Mouse (Mus musculus): ENCODE data around the gene Cops7a. TPM values are rescaled to one million over a fixed set of nuclear protein-coding genes. Genes with fewer than 3 reads are reported as not detected.

Cops7a gene
- polyA plus RNA-seq, 1 experiment from 2014 or later: 136 TPM

DNA sequence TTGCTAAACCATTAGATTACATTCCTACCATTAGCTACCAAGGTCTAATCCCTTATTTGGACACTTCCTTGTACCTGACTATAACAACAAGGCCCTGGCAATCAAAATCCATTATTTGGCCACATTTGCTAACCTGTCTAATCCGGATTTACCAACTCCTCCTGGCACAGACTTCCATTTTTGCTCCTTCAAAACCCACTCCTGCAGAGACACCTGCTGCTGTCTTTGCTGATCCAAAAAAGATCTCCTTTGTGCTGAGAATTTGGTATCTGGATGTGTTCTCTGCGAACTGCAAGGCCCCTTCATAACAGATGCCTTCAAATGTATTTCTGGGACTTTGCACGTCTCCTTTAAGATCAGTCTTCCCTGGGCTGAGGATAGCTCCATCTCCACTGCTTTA, 21.8 kb downstream of the Cops7a start:
- H3K27ac ChIP-seq: no peak overlapping the region
- no peaks in the 10 kb centered on the region for H3K9me3 ChIP-seq
- no peaks in the 10 kb centered on the region for H3K27me3 ChIP-seq (ENCODE audit: poor library complexity, severe bottlenecking)
- peaks cover 17% of the 10 kb centered on the region for H3K36me3 ChIP-seq (replicated peaks)
- WGBS: 87% methylated on average over 3 of the region's 3 CpGs
- no peak overlapping the region for H3K4me3 ChIP-seq
- no peaks in the 10 kb centered on the region for H3K4me1 ChIP-seq
- DNase-seq (ENCODE audit: extremely low spot score, low spot score): no peak

DNA sequence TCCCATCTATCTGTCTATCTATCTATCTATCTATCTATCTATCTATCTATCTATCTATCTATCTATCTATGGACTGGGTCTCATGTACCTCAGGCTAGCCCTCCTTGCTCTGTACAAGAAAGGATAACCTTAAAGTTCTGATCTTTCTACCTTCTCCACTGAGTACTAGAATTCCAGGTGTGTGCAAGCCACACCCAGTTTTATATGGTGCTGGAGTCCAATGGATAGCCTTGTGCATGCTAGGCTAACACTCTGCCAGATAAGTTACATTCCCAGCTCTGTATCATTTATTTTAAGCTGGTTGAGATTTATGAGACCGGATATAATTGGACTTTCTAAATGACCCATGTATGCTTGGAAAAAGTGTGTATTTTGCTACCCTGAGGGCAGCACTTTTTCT, 23.7 kb downstream of the Cops7a start:
- WGBS: 96% methylated on average over 1 of the region's 1 CpGs
- no peak for DNase-seq (ENCODE audit: extremely low spot score, low spot score)
- H3K27me3 ChIP-seq (ENCODE audit: poor library complexity, severe bottlenecking): no peaks in the 10 kb centered on the region
- H3K4me3 ChIP-seq: no peak overlapping the region
- no peaks in the 10 kb centered on the region for H3K9me3 ChIP-seq
- H3K36me3 ChIP-seq (replicated peaks): peaks cover 35% of the 10 kb centered on the region
- no peaks in the 10 kb centered on the region for H3K4me1 ChIP-seq
- H3K27ac ChIP-seq: no peak overlapping the region

DNA sequence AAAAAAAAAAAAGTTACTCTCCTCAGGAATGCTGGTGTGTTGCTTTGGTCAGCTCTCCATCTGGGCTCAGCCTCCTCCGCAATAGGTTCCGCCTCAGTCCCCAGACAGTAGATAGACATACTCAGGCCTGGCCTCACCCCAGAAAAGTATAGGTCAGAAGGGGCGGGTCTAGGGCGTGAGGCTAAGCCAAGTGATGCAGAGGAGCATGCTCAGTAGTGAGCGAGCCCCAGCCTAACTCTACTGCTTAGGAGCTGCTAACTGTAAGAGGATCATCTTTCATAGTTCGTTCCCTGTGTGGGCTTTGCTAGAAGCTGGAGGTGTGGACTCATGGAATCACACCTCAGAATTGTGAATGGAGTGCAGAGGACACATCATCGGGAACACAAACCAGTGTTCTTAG, 26.8 kb downstream of the Cops7a start:
- WGBS: 93% methylated on average over 7 of the region's 7 CpGs
- Histone ChIP-seq H3K4me3 (no peak overlapping the region), H3K4me1 (peaks cover 7% of the 10 kb centered on the region; the same call in 1 of the 2 replicates), H3K9me3 (no peaks in the 10 kb centered on the region), H3K27me3 (ENCODE audit: poor library complexity, severe bottlenecking) (no peaks in the 10 kb centered on the region), H3K36me3 (replicated peaks) (peaks cover 66% of the 10 kb centered on the region), H3K27ac (no peak overlapping the region)
- no peak for DNase-seq (ENCODE audit: extremely low spot score, low spot score)

- DNase-seq (ENCODE audit: extremely low spot score, low spot score): no peak
- 90% methylated on average over 2 of the region's 2 CpGs for WGBS
- H3K36me3 ChIP-seq (replicated peaks): peaks cover 77% of the 10 kb centered on the region
These were observed 27.8 kb downstream of the Cops7a start for GRCm38 (mm10) chr6:124937493-124937892.

DNA sequence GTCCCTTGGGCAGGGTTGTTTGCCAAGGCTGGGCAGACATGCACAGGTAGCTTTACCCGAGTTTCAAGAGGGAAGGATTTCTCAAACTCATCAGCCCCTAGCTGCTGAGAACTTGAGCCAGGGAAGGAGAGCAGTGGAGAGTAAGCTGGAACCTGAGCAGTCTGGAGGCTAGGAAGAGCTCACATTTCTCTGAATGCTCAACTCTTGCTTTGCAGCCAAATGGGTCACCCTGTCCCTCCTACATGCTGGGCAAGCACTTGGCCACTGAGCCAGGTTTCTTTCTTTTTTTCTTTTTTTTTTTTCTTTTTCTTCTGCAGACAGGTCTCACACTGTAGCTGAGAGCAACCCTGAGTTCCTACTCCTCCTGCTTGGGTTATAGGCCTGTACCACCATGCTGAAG, 28.7 kb downstream of the Cops7a start:
- Histone ChIP-seq H3K36me3 (replicated peaks) (peaks cover 79% of the 10 kb centered on the region), H3K27ac (no peak overlapping the region), H3K9me3 (no peaks in the 10 kb centered on the region), H3K4me1 (peaks cover 20% of the 10 kb centered on the region), H3K4me3 (no peak overlapping the region), H3K27me3 (ENCODE audit: poor library complexity, severe bottlenecking) (no peaks in the 10 kb centered on the region)
- no peak for DNase-seq (ENCODE audit: extremely low spot score, low spot score)
- 87% methylated on average over 1 of the region's 1 CpGs for WGBS

More at GRCm38 (mm10) chr6:124937493-124937892, 27.8 kb downstream of the Cops7a start:
- peaks cover 12% of the 10 kb centered on the region for H3K4me1 ChIP-seq
- no peaks in the 10 kb centered on the region for H3K27me3 ChIP-seq (ENCODE audit: poor library complexity, severe bottlenecking)
- H3K4me3 ChIP-seq: no peak overlapping the region
- no peak overlapping the region for H3K27ac ChIP-seq
- H3K9me3 ChIP-seq: no peaks in the 10 kb centered on the region

- Histone ChIP-seq H3K4me3 (no peak overlapping the region; the same call in 1 of the 2 replicates), H3K4me1 (peaks cover 34% of the 10 kb centered on the region), H3K27me3 (ENCODE audit: poor library complexity, severe bottlenecking) (no peaks in the 10 kb centered on the region), H3K27ac (no peak overlapping the region), H3K9me3 (no peaks in the 10 kb centered on the region), H3K36me3 (replicated peaks) (peaks cover 74% of the 10 kb centered on the region)
- WGBS: 94% methylated on average over 7 of the region's 7 CpGs
- no peak for DNase-seq (ENCODE audit: extremely low spot score, low spot score)
These were observed 30.7 kb downstream of the Cops7a start for GRCm38 (mm10) chr6:124934670-124935069.

- no peaks in the 10 kb centered on the region for H3K9me3 ChIP-seq
- H3K27me3 ChIP-seq (ENCODE audit: poor library complexity, severe bottlenecking): no peaks in the 10 kb centered on the region
- peak overlapping the region; percentile 95; the same call in 1 of the 2 replicates for H3K4me3 ChIP-seq
- WGBS: 93% methylated on average over 3 of the region's 3 CpGs
- H3K4me1 ChIP-seq: peaks cover 40% of the 10 kb centered on the region
- no peak overlapping the region for H3K27ac ChIP-seq
- peaks cover 58% of the 10 kb centered on the region for H3K36me3 ChIP-seq (replicated peaks)
- DNase-seq (ENCODE audit: extremely low spot score, low spot score): no peak
These were observed 32.2 kb downstream of the Cops7a start for GRCm38 (mm10) chr6:124933127-124933526.

GRCm38 (mm10) chr6:124932314-124932695, 33.0 kb downstream of the Cops7a start:
- Histone ChIP-seq H3K4me1 (peaks cover 40% of the 10 kb centered on the region), H3K36me3 (replicated peaks) (peaks cover 50% of the 10 kb centered on the region), H3K4me3 (peak overlapping the region; percentile 95), H3K27me3 (ENCODE audit: poor library complexity, severe bottlenecking) (no peaks in the 10 kb centered on the region), H3K9me3 (no peaks in the 10 kb centered on the region), H3K27ac (peak overlapping the region; percentile 97)
- 61% methylated on average over 12 of the region's 12 CpGs for WGBS
- DNase-seq (ENCODE audit: extremely low spot score, low spot score): no peak

- Histone ChIP-seq H3K27ac (peak overlapping the region; percentile 97), H3K4me3 (peak overlapping the region; percentile 95), H3K4me1 (peaks cover 40% of the 10 kb centered on the region), H3K27me3 (ENCODE audit: poor library complexity, severe bottlenecking) (no peaks in the 10 kb centered on the region), H3K36me3 (replicated peaks) (peaks cover 44% of the 10 kb centered on the region), H3K9me3 (no peaks in the 10 kb centered on the region)
- DNase-seq (ENCODE audit: extremely low spot score, low spot score): no peak
- WGBS: 1% methylated on average over 48 of the region's 48 CpGs
These were observed 33.6 kb downstream of the Cops7a start for GRCm38 (mm10) chr6:124931525-124932313.

DNA sequence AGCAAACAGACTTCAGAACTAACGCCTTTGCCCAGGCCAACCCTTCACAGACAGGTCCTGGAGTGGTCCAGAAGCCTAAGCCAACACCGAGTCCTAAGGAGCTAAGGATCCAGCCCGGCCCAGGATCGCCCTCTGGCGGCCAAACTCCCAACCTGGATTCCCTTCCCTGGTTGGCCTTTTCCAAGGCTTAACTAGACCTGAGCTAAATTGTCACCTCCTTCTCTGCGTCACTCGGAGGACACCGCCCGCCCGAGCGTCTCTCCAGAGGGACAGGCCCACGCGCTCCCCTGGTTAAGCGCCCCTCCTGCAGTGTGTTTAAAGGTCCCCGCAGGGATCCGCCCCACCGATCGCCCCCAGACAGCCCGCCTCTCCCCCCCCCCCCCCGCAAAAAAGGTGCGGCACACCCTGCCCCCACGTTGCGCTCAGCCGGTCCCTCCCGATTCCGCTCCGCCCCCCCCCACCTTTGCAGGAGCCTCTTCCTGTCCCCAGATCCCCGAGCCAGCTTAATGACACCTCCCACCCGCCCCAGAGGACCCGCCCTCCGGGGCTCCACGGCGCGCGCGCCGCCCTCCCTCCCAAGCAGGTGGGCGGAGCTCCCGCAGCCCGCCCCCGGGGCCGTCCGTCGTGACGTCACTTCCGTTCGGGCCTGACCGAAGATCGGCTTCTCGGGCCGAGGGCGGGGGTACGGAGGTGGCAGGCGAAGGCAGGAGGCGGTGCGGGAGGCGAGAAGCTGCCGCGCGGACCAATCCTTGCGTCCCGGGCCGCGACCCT, 34.4 kb downstream of the Cops7a start, which contains the start of gene Mlf2:
Mlf2 (plus strand) TSS at position 633 of the 771 bp plus-strand sequence.
- Histone ChIP-seq H3K9me3 (no peaks in the 10 kb centered on the region), H3K4me3 (peak within 1 kb of the TSS; percentile 95), H3K4me1 (peaks cover 42% of the 10 kb centered on the region), H3K27ac (peak within 1 kb of the TSS; percentile 97), H3K27me3 (ENCODE audit: poor library complexity, severe bottlenecking) (no peaks in the 10 kb centered on the region), H3K36me3 (replicated peaks) (peaks cover 37% of the 10 kb centered on the region)
- peak; percentile 98 for DNase-seq (ENCODE audit: extremely low spot score, low spot score)
- under 1% methylated on average over 61 of the region's 64 CpGs for WGBS

DNA sequence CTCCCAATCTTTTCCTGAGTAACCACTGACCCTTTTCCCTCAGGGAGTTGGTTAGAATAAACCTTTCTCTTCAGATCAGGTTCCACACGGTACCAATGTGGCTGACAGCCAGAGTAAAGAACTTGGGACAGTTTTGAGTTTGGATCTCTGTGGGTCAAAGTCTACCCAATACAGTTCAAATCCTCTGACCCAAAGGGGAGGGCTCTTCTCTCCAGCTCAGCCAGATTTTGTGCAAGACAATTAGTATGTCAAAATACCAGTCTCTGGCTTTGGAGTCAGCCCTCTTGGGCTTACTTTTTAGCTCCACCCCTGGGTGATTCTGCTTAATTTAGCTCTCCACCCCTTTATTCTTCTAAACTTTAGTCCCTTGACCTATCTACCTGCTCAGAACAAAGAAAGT, 35.1 kb downstream of the Cops7a start:
- Histone ChIP-seq H3K4me3 (peak overlapping the region; percentile 95), H3K9me3 (no peaks in the 10 kb centered on the region), H3K36me3 (replicated peaks) (peaks cover 30% of the 10 kb centered on the region), H3K27ac (peak overlapping the region; percentile 97), H3K4me1 (peaks cover 49% of the 10 kb centered on the region), H3K27me3 (ENCODE audit: poor library complexity, severe bottlenecking) (no peaks in the 10 kb centered on the region)
- 25% methylated on average over 1 of the region's 1 CpGs for WGBS
- DNase-seq (ENCODE audit: extremely low spot score, low spot score): no peak

GRCm38 (mm10) chr6:124925941-124926340, 39.4 kb downstream of the Cops7a start:
- H3K27me3 ChIP-seq (ENCODE audit: poor library complexity, severe bottlenecking): no peaks in the 10 kb centered on the region
- no peak overlapping the region for H3K27ac ChIP-seq
- no peak for DNase-seq (ENCODE audit: extremely low spot score, low spot score)
- 63% methylated on average over 5 of the region's 5 CpGs for WGBS
- H3K9me3 ChIP-seq: no peaks in the 10 kb centered on the region
- no peaks in the 10 kb centered on the region for H3K36me3 ChIP-seq (replicated peaks)
- H3K4me1 ChIP-seq: peaks cover 39% of the 10 kb centered on the region
- no peak overlapping the region for H3K4me3 ChIP-seq

All from forebrain, embryonic 10.5 days (tissue).